Mouse (Mus musculus): ENCODE data around the gene Ttll5. TPM values are rescaled to one million over a fixed set of nuclear protein-coding genes. Genes with fewer than 3 reads are reported as not detected.

The Ttll5 gene
- polyA plus RNA-seq, 1 experiment from 2014 or later: 19.6 TPM

- H3K27me3 ChIP-seq: no peaks in the 10 kb centered on the region
- H3K9me3 ChIP-seq: peaks cover 7% of the 10 kb centered on the region; the same call in 1 of the 2 replicates
- no peak overlapping the region for H3K27ac ChIP-seq
- peaks cover 21% of the 10 kb centered on the region for H3K4me1 ChIP-seq
- no peak for ATAC-seq (ENCODE audit: insufficient number of reproducible peaks, insufficient read depth, low FRiP score, low TSS enrichment)
- no peak overlapping the region for H3K4me3 ChIP-seq
- 76% methylated on average over 5 of the region's 5 CpGs for WGBS
- no peak overlapping the region for H3K4me2 ChIP-seq (replicated peaks)
- no peak overlapping the region for H3K9ac ChIP-seq
- no peaks in the 10 kb centered on the region for H3K36me3 ChIP-seq
Observed at GRCm38 (mm10) chr12:86039078-86039477, 214.6 kb downstream of the Ttll5 start.

- Histone ChIP-seq H3K36me3 (no peaks in the 10 kb centered on the region), H3K9ac (no peak overlapping the region), H3K27ac (no peak overlapping the region), H3K4me3 (no peak overlapping the region), H3K4me2 (replicated peaks) (no peak overlapping the region), H3K27me3 (no peaks in the 10 kb centered on the region), H3K4me1 (peaks cover 21% of the 10 kb centered on the region), H3K9me3 (peaks cover 7% of the 10 kb centered on the region; the same call in 1 of the 2 replicates)
- no peak for ATAC-seq (ENCODE audit: insufficient number of reproducible peaks, insufficient read depth, low FRiP score, low TSS enrichment)
- 82% methylated on average over 6 of the region's 6 CpGs for WGBS
Observed at GRCm38 (mm10) chr12:86039751-86040150, 215.3 kb downstream of the Ttll5 start.

GRCm38 (mm10) chr12:86046141-86046540, 221.7 kb downstream of the Ttll5 start:
- Histone ChIP-seq H3K36me3 (no peaks in the 10 kb centered on the region), H3K27ac (no peak overlapping the region), H3K27me3 (no peaks in the 10 kb centered on the region), H3K4me3 (no peak overlapping the region), H3K9ac (no peak overlapping the region), H3K4me2 (replicated peaks) (no peak overlapping the region), H3K4me1 (no peaks in the 10 kb centered on the region), H3K9me3 (peaks cover 7% of the 10 kb centered on the region; the same call in 1 of the 2 replicates)
- 76% methylated on average over 5 of the region's 5 CpGs for WGBS
- no peak for ATAC-seq (ENCODE audit: insufficient number of reproducible peaks, insufficient read depth, low FRiP score, low TSS enrichment)

- no peaks in the 10 kb centered on the region for H3K36me3 ChIP-seq
- H3K4me1 ChIP-seq: no peaks in the 10 kb centered on the region
- no peak overlapping the region for H3K4me2 ChIP-seq (replicated peaks)
- no peak overlapping the region for H3K27ac ChIP-seq
- H3K4me3 ChIP-seq: no peak overlapping the region
- H3K9ac ChIP-seq: no peak overlapping the region
- WGBS: 100% methylated on average over 2 of the region's 2 CpGs
- H3K9me3 ChIP-seq: peaks cover 7% of the 10 kb centered on the region; the same call in 1 of the 2 replicates
- H3K27me3 ChIP-seq: no peaks in the 10 kb centered on the region
- ATAC-seq (ENCODE audit: insufficient number of reproducible peaks, insufficient read depth, low FRiP score, low TSS enrichment): no peak
Observed at GRCm38 (mm10) chr12:86046776-86047175, 222.3 kb downstream of the Ttll5 start.

- ATAC-seq (ENCODE audit: insufficient number of reproducible peaks, insufficient read depth, low FRiP score, low TSS enrichment): no peak
- 77% methylated on average over 8 of the region's 8 CpGs for WGBS
- no peaks in the 10 kb centered on the region for H3K27me3 ChIP-seq
- no peaks in the 10 kb centered on the region for H3K4me1 ChIP-seq
- H3K36me3 ChIP-seq: no peaks in the 10 kb centered on the region
- no peak overlapping the region for H3K9ac ChIP-seq
- no peak overlapping the region for H3K27ac ChIP-seq
- H3K4me2 ChIP-seq (replicated peaks): no peak overlapping the region
- peaks cover 7% of the 10 kb centered on the region; the same call in 1 of the 2 replicates for H3K9me3 ChIP-seq
- no peak overlapping the region for H3K4me3 ChIP-seq
Observed at GRCm38 (mm10) chr12:86047376-86047775, 222.9 kb downstream of the Ttll5 start.

- Histone ChIP-seq H3K36me3 (no peaks in the 10 kb centered on the region), H3K27me3 (no peaks in the 10 kb centered on the region)
Observed at GRCm38 (mm10) chr12:86049813-86050212, 225.4 kb downstream of the Ttll5 start.

GRCm38 (mm10) chr12:86051477-86051876, 227.0 kb downstream of the Ttll5 start:
- 90% methylated on average over 5 of the region's 5 CpGs for WGBS
- Histone ChIP-seq H3K27ac (no peak overlapping the region), H3K9ac (no peak overlapping the region), H3K36me3 (no peaks in the 10 kb centered on the region), H3K4me3 (no peak overlapping the region), H3K9me3 (no peaks in the 10 kb centered on the region), H3K4me2 (replicated peaks) (no peak overlapping the region), H3K4me1 (no peaks in the 10 kb centered on the region), H3K27me3 (no peaks in the 10 kb centered on the region)
- ATAC-seq (ENCODE audit: insufficient number of reproducible peaks, insufficient read depth, low FRiP score, low TSS enrichment): no peak

More at GRCm38 (mm10) chr12:86049813-86050212, 225.4 kb downstream of the Ttll5 start:
- H3K4me2 ChIP-seq (replicated peaks): no peak overlapping the region
- H3K4me1 ChIP-seq: no peaks in the 10 kb centered on the region
- H3K9me3 ChIP-seq: no peaks in the 10 kb centered on the region
- H3K4me3 ChIP-seq: no peak overlapping the region
- H3K9ac ChIP-seq: no peak overlapping the region
- no peak overlapping the region for H3K27ac ChIP-seq
- no peak for ATAC-seq (ENCODE audit: insufficient number of reproducible peaks, insufficient read depth, low FRiP score, low TSS enrichment)
- WGBS: 75% methylated on average over 6 of the region's 6 CpGs

GRCm38 (mm10) chr12:86055306-86055705, 230.8 kb downstream of the Ttll5 start:
- Histone ChIP-seq H3K36me3 (peaks cover 30% of the 10 kb centered on the region), H3K9ac (no peak overlapping the region), H3K27ac (no peak overlapping the region), H3K4me2 (replicated peaks) (no peak overlapping the region), H3K9me3 (no peaks in the 10 kb centered on the region), H3K27me3 (no peaks in the 10 kb centered on the region), H3K4me3 (no peak overlapping the region), H3K4me1 (no peaks in the 10 kb centered on the region)
- 88% methylated on average over 2 of the region's 2 CpGs for WGBS
- no peak for ATAC-seq (ENCODE audit: insufficient number of reproducible peaks, insufficient read depth, low FRiP score, low TSS enrichment)

GRCm38 (mm10) chr12:86056976-86057375, 232.5 kb downstream of the Ttll5 start:
- H3K4me1 ChIP-seq: no peaks in the 10 kb centered on the region
- ATAC-seq (ENCODE audit: insufficient number of reproducible peaks, insufficient read depth, low FRiP score, low TSS enrichment): no peak
- WGBS: 81% methylated on average over 8 of the region's 8 CpGs
- H3K9ac ChIP-seq: no peak overlapping the region
- H3K27me3 ChIP-seq: no peaks in the 10 kb centered on the region
- no peak overlapping the region for H3K4me2 ChIP-seq (replicated peaks)
- no peak overlapping the region for H3K27ac ChIP-seq
- peaks cover 43% of the 10 kb centered on the region for H3K36me3 ChIP-seq
- H3K4me3 ChIP-seq: no peak overlapping the region
- H3K9me3 ChIP-seq: no peaks in the 10 kb centered on the region

GRCm38 (mm10) chr12:86057516-86057915, 233.1 kb downstream of the Ttll5 start:
- no peak for ATAC-seq (ENCODE audit: insufficient number of reproducible peaks, insufficient read depth, low FRiP score, low TSS enrichment)
- H3K9ac ChIP-seq: no peak overlapping the region
- H3K27me3 ChIP-seq: no peaks in the 10 kb centered on the region
- no peak overlapping the region for H3K4me3 ChIP-seq
- H3K4me1 ChIP-seq: no peaks in the 10 kb centered on the region
- WGBS: 83% methylated on average over 8 of the region's 8 CpGs
- H3K4me2 ChIP-seq (replicated peaks): no peak overlapping the region
- no peaks in the 10 kb centered on the region for H3K9me3 ChIP-seq
- H3K27ac ChIP-seq: no peak overlapping the region
- H3K36me3 ChIP-seq: peaks cover 48% of the 10 kb centered on the region

GRCm38 (mm10) chr12:86059341-86059740, 234.9 kb downstream of the Ttll5 start:
- no peak overlapping the region for H3K27ac ChIP-seq
- peaks cover 66% of the 10 kb centered on the region for H3K36me3 ChIP-seq
- H3K4me3 ChIP-seq: no peak overlapping the region
- no peak for ATAC-seq (ENCODE audit: insufficient number of reproducible peaks, insufficient read depth, low FRiP score, low TSS enrichment)
- no peak overlapping the region for H3K4me2 ChIP-seq (replicated peaks)
- H3K4me1 ChIP-seq: no peaks in the 10 kb centered on the region
- WGBS: 88% methylated on average over 6 of the region's 6 CpGs
- no peak overlapping the region for H3K9ac ChIP-seq
- H3K9me3 ChIP-seq: no peaks in the 10 kb centered on the region
- H3K27me3 ChIP-seq: no peaks in the 10 kb centered on the region

- Histone ChIP-seq H3K4me3 (no peak overlapping the region), H3K36me3 (peaks cover 84% of the 10 kb centered on the region), H3K27me3 (no peaks in the 10 kb centered on the region), H3K4me1 (no peaks in the 10 kb centered on the region), H3K9ac (no peak overlapping the region), H3K27ac (no peak overlapping the region), H3K4me2 (replicated peaks) (no peak overlapping the region), H3K9me3 (no peaks in the 10 kb centered on the region)
- no peak for ATAC-seq (ENCODE audit: insufficient number of reproducible peaks, insufficient read depth, low FRiP score, low TSS enrichment)
Observed at GRCm38 (mm10) chr12:86064796-86065195, 240.3 kb downstream of the Ttll5 start.

GRCm38 (mm10) chr12:86071432-86071831, 247.0 kb downstream of the Ttll5 start:
- no peak overlapping the region for H3K27ac ChIP-seq
- H3K9me3 ChIP-seq: no peaks in the 10 kb centered on the region
- H3K36me3 ChIP-seq: peaks cover 41% of the 10 kb centered on the region
- 85% methylated on average over 6 of the region's 6 CpGs for WGBS
- H3K4me3 ChIP-seq: no peak overlapping the region
- no peak for ATAC-seq (ENCODE audit: insufficient number of reproducible peaks, insufficient read depth, low FRiP score, low TSS enrichment)
- no peak overlapping the region for H3K4me2 ChIP-seq (replicated peaks)
- peaks cover 17% of the 10 kb centered on the region for H3K4me1 ChIP-seq
- H3K9ac ChIP-seq: no peak overlapping the region
- no peaks in the 10 kb centered on the region for H3K27me3 ChIP-seq
